Mouse (Mus musculus): ENCODE data around the gene Mfsd12. TPM values are rescaled to one million over a fixed set of nuclear protein-coding genes. Genes with fewer than 3 reads are reported as not detected.

Gene Mfsd12
- total RNA-seq, 2 experiments from 2014 or later = 12.1 to 13.5 TPM

DNA sequence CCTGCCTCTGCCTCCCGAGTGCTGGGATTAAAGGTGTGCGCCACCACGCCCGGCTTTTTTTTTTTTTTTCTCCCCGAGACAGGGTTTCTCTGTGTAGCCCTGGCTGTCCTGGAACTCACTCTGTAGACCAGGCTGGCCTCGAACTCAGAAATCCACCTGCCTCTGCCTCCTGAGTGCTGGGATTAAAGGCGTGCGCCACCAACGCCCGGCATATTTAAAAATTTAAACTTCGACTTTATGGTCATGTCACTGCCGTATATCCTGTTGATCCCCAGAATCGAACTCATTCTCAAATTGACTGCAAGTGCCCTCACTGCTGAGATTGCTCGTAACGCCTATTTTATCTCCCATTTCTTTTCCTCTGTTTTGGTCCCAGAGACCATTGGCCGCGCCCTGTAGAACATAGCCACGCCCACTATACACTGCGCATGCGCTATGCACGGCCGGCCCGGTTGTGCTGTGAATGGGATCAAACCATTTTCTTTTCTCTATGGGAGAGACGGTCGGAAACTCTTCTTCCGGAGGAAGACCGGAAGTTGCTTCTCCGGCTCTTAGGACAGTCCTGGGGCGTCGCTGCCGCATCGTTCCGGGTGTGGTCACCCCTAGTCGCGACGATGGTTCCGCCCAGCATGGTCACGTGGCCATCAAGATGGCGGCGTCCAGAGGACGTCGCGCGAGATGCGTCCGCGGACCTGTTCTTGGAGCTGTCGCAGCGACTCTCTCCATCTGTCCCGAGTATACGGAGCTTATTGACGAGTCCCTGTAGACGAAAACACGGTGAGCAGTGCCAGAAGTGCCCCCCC lies 26.7 kb downstream of the Mfsd12 start, which contains the start of the genes Dohh and Gm48551:
TSS of gene Dohh (plus strand) at position 627 of the 803 bp plus-strand sequence.
TSS of gene Gm48551 (plus strand) at position 665 of the 803 bp plus-strand sequence.
- DNase-seq = peak; percentile 100

DNA sequence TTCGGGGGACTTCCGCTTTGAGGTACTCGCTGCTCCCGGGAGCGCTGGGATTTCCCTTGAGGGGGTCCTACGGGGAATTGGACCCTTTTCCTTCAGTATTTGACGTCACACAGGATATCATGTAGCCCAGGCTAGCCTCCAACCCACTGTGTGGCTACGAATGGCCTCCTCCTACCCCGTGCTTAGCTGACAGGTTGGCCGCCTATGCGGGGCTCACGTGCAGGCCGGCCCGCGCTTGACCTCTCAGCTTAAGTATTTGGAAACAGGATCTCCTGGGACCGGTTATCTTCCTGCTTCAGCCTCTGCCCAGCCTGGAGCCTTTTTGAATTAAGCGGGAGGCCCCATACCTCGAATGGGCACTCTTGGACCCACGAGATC lies 27.3 kb downstream of the Mfsd12 start:
- DNase-seq = no peak

DNA sequence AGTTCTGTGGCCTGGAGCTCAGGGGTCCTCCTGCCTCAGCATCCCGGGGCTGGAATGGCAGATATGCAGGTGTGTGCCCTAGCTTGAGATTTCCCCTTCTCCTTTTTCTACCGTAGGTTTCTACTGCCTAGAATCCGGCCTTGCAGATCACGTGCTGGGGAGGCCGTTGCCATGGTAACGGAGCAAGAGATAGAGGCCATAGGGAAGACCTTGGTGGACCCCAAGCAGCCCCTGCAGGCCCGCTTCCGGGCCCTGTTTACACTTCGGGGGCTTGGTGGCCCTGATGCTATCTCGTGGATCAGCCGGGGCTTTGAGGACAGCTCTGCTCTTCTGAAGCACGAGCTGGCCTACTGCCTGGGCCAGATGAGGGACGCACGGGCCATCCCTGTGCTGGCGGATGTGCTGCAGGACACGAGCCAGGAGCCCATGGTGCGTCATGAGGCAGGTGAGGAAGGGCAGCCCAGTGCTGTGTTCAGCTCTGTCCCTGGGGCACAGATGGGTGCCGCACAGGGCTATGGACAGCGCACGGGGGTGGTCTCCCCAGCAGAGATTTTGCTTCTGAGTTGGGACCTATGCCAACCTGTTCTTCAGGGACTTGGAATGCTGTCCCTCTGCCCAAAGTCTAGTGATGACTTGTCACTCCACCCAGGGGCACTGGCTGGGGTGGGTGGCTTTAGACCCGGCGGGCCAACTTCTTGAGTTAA lies 28.5 kb downstream of the Mfsd12 start:
- no peak for DNase-seq

DNA sequence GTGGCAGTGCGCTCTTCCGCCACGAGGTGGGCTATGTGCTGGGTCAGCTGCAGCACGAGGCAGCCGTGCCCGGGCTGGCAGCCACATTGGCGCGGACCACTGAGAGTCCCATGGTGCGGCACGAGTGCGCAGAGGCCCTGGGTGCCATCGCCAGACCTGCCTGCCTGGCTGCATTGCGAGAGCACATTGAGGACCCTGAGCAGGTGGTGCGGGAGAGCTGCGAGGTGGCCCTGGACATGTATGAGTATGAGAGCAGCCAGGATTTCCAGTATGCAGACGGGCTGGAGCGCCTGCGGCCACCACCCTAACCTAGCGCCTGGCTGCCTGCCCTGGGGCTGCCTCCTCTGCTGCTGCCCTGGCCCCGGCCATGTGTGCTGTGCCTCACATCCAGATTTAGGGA lies 30.4 kb downstream of the Mfsd12 start:
- no peak for DNase-seq

- DNase-seq = no peak
These were observed 31.3 kb downstream of the Mfsd12 start, which contains the start of gene Gm48552 for GRCm38 (mm10) chr10:81388505-81389055. Gene Gm48552, plus strand, starts transcription at chr10:81389005.

- no peak for DNase-seq
These were observed 32.1 kb downstream of the Mfsd12 start for GRCm38 (mm10) chr10:81389373-81389772.

- peak; percentile 87 for DNase-seq
These were observed 32.7 kb downstream of the Mfsd12 start for GRCm38 (mm10) chr10:81389801-81390677.

GRCm38 (mm10) chr10:81390678-81390965 lies 33.3 kb downstream of the Mfsd12 start:
- no peak for DNase-seq

GRCm38 (mm10) chr10:81392270-81392669 lies 35.0 kb downstream of the Mfsd12 start:
- DNase-seq = no peak

DNA sequence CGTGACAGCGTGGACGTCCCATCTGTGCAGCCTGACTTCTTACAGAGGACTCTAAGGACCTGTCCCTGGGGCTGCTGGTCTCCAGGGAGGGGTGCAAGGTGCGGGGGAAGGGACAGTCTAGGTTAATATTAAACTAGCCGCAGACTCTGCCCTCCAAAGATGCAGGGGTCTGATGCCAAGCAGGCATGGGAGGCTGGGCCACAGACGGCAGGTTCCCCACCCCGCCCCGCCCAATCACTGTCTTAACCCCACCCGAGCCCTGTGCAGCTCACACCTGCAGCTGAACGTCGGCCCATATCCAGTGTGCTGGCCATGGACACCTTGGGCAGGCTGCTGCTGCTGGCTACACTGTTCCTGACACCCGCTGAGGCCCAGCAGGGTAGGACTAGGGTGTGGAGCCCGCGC lies 35.5 kb downstream of the Mfsd12 start, which contains the start of gene Smim24:
TSS of gene Smim24 (plus strand) at position 271 of the 405 bp plus-strand sequence.
- DNase-seq = no peak

DNA sequence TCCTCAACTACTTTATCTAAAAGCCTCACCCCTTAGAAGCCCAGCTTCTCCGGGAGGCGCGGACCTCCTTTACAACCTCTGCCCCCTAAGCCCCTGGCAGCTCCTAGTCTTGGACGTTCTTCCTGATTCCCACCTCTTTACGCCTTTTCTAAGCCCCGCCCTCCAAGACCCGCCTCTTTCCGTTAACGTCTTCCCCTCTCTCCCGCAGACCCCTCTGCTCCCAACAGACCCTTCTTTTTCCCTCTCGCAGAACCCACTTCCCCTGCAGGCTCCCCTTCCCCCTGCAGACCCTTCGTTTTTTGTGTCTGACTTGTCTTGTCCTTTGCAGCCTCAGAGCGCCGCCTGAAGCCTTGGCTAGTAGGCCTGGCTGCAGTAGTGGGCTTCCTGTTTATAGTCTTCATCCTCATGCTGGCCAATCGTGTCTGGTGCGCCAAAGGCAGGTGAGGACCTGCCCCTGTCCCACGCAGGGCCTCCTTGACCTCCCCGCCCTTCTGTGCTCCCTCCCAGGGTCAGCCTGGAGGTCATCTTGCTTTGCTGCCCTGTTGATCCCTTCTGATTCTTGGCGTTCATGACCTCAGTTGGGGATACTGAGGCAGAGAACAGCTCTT lies 36.3 kb downstream of the Mfsd12 start:
- DNase-seq = no peak

DNA sequence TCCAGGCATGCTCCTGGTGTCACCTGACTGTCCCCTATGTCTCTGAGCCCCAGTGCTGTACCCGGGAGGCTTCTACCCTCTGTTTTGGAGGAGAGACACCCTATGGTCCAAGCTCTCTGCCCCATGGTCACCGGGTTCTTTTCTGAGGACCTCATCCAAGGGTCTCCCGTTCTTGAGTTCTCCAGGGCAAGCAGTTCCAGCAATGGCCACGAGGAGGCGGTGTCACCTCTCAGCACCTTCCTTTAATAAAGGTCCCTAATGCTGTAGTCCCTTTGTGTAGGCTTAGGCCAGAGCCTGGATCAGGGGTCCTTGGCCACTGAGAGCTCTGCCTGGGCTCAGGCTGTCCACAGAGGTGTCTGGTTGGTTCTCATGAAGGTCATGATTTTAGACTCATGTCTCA lies 37.8 kb downstream of the Mfsd12 start:
- peak; percentile 88 for DNase-seq

- DNase-seq = no peak
These were observed 38.6 kb downstream of the Mfsd12 start for GRCm38 (mm10) chr10:81395865-81396264.

- DNase-seq = no peak
These were observed 39.5 kb downstream of the Mfsd12 start for GRCm38 (mm10) chr10:81396749-81397148.

GRCm38 (mm10) chr10:81399296-81399695 lies 42.0 kb downstream of the Mfsd12 start:
- no peak for DNase-seq

DNA sequence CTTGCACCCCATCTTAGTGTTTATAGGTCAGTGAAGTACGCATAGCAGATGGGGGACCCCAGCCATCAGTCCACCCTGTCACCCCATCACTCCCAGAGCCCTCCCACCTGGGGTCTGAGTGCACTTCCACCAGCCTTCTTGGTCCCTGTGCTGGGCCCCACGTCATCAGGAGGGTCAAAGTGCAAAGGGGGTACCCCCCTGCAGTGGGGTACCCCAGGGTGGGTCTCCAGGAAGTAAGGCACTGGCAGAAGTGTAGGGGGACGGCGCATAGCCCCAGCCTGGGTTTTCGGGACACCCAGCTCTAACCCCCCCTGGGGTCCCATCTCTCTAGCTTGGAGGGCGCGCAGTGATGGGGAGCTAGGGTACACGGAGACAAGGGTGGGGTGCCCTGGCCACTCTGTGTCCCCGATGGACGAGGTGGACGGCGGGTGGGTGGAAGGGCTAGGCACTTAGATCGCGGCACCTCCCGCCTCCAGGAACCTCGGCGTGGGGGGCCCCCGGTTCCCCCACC lies 42.6 kb downstream of the Mfsd12 start:
- DNase-seq = no peak

- DNase-seq = no peak
These were observed 43.3 kb downstream of the Mfsd12 start for GRCm38 (mm10) chr10:81400371-81401204.

DNA sequence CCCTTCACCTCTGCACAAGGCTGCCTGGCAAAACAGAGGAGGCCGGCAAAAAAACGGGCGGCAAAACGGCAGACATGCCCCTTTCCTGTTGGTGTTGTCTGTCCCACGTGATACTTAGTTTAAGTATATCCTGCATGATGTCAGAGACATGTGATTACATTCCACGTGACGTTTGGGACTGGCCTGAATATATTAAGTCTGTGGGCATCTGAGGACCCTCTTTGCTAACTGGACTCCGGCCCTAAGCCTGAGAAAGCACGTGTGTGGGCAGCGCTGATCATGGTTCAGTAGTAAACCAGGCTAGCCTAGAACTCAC lies 43.9 kb downstream of the Mfsd12 start:
- no peak for DNase-seq

DNA sequence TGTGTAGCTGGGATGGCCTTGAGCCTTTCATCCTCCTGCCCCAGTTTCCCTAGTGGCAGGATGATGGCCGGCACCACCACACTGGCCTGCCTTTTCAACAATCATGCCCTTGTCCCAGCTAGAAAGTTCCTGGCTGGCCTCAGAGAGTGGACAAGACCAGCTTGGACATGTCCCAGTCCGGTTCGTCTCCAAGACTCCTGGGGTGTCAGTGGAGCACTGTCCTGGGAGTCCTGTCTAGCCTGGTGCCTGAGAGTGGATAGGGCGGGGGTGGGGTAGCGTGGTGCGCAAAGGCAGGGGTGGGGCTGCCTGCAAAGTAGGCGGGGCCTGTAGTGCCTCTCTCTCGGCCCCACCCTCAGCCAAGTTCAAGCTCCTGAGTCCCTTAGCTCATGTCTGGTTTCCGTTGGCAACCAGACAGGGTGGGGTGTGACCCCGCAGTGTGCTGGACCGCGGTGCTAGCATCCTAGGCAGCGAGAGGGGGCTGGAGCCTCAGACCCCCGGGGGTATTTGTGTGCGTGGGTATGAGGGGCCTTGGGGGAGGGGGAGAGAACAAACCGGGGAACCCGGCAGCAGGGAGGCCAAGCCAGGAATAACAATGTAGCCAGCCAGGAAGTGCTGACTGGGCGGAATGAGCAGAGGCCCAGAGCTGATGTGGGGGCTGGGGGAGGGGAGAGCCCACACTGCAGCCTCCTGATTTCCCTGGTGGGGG lies 44.4 kb downstream of the Mfsd12 start:
- DNase-seq = peak; percentile 83

DNA sequence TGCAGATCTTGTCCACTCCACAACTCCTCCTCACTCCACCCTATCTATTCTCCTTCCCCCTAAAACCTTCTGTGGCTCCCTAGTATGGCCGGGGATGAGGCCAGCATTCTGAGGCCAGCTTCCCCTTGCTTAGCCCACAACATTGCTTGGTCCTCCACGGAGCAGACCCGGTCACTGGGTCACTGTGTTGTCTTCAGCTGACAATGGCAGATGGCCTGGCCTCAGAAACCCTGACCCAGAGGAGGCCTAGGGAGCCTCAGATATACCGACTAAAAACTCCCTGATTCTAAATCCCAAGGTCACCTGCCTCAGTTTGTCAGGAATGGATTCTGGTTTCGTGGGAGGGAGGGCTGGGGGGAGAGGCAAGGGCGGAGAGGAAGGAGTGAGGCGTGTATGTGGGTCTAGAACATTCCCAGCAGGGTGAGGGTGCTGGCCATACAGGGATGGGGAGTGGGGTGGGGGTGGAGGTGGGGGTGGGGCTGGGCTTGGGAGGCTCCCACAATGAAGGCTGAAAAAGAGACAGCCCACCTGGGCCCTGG lies 45.0 kb downstream of the Mfsd12 start:
- DNase-seq = no peak
